Mouse (Mus musculus): ENCODE data around the gene 4930467E23Rik. TPM values are rescaled to one million over a fixed set of nuclear protein-coding genes. Genes with fewer than 3 reads are reported as not detected.
"Not testable (repeated sequence)": the region's sequence is repeated elsewhere in the genome, so short reads cannot be mapped to it uniquely, and the experiment has no call there.

The 4930467E23Rik gene
- polyA plus RNA-seq, 1 experiment from 2014 or later = not detected

DNA sequence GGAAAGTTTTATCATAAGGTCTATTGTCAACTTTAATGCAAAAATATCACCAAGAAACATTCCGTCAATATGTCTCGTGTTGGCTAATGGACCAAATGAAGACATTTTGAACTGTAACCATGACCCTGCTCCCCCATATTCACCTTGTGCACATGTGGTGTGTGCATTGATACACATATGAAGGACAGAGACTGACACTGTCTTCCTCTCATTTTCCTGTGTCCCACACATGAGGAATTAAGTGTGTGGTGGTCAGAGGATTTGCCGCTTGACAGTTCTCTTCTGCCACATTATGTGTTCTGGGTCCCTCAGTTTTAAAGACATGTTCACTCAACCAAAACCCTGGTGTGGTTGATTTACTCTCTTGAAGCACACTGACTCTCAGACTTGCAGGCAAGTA, 11.5 kb upstream of the 4930467E23Rik start:
- H3K27me3 ChIP-seq (ENCODE audit: control insufficient read depth, insufficient read depth, low read length); H3K36me3 ChIP-seq (ENCODE audit: control insufficient read depth, insufficient read depth, low read length); H3K27ac ChIP-seq (ENCODE audit: low read length); H3K4me2 ChIP-seq (ENCODE audit: low read depth, low read length); H3K9ac ChIP-seq (ENCODE audit: low read length); H3K4me1 ChIP-seq (ENCODE audit: control insufficient read depth, insufficient read depth, low read length); H3K4me3 ChIP-seq (replicated peaks; ENCODE audit: low read length); H3K9me3 ChIP-seq (replicated peaks; ENCODE audit: control insufficient read depth, low read length); ATAC-seq (ENCODE audit: insufficient read depth, low FRiP score): not testable (repeated sequence)
- 91% methylated on average over 3 of the region's 3 CpGs for WGBS

DNA sequence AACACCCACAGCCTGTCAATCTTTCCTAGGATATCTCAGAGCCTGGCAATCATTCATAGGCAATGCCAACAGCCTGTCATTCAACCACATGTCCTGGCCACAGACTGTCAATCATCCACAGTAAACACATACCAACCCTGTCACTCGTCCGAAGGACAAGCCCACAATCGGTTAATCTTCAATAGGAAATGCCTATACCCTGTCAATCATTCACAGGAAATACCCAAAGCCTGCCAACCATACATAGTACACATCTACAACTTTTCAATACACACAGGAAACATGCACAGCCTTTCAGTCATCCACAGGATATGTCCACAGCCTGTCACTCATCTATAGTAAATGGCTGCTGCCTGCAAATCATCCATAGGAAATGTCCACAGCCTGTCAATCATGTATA, 9.9 kb upstream of the 4930467E23Rik start:
- H3K9me3 ChIP-seq (replicated peaks; ENCODE audit: control insufficient read depth, low read length); H3K36me3 ChIP-seq (ENCODE audit: control insufficient read depth, insufficient read depth, low read length): not testable (repeated sequence)
- WGBS = 61% methylated on average over 3 of the region's 3 CpGs

DNA sequence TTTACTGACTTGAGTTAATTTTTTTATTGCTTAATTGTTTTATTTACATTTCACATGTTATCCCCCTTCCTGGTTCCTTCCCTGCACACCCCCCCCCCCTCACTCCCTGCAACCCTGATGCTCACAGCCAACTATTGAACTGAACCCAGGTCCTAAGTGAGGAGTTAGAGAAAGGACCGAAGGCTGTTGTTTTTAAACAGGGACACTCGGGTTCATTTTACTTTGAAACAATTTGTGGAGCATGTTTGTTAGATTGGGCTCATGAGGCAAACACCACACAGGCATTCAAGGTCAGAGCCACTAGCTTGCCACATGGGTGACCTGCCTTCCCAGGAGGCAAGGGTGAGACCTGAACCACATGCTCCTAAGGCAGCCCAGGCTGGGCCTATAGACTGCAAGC, 4.5 kb upstream of the 4930467E23Rik start:
- H3K4me3 ChIP-seq (replicated peaks; ENCODE audit: low read length); H3K4me2 ChIP-seq (ENCODE audit: low read depth, low read length); H3K9ac ChIP-seq (ENCODE audit: low read length); ATAC-seq (ENCODE audit: insufficient read depth, low FRiP score); H3K9me3 ChIP-seq (replicated peaks; ENCODE audit: control insufficient read depth, low read length); H3K4me1 ChIP-seq (ENCODE audit: control insufficient read depth, insufficient read depth, low read length); H3K36me3 ChIP-seq (ENCODE audit: control insufficient read depth, insufficient read depth, low read length); H3K27me3 ChIP-seq (ENCODE audit: control insufficient read depth, insufficient read depth, low read length); H3K27ac ChIP-seq (ENCODE audit: low read length): not testable (repeated sequence)
- 53% methylated on average over 2 of the region's 2 CpGs for WGBS

More for the DNA sequence above, 9.9 kb upstream of the 4930467E23Rik start:
- H3K4me2 ChIP-seq (ENCODE audit: low read depth, low read length); H3K27me3 ChIP-seq (ENCODE audit: control insufficient read depth, insufficient read depth, low read length); H3K4me1 ChIP-seq (ENCODE audit: control insufficient read depth, insufficient read depth, low read length); H3K4me3 ChIP-seq (replicated peaks; ENCODE audit: low read length); H3K27ac ChIP-seq (ENCODE audit: low read length); ATAC-seq (ENCODE audit: insufficient read depth, low FRiP score); H3K9ac ChIP-seq (ENCODE audit: low read length): not testable (repeated sequence)

DNA sequence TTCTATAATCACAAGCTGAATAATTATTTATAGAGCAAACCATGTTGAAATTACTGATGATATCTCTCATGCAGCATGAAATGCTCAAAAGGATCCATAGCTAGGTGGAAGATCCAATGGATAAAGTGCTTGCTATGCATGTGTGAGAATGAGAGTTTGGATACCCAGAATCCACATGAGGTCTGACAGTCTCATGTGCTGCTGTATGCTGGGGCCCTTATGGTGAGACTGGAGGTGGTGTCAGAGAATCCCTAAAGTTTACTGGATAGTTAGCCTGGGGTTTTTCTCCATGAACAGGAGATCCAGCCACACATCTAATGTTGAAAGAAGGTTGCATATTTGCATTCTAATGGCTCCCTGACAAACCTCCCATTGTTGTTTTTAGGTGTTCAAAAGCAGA, 22.4 kb downstream of the 4930467E23Rik start:
- not testable (repeated sequence) for H3K4me1 ChIP-seq (ENCODE audit: control insufficient read depth, insufficient read depth, low read length); H3K9ac ChIP-seq (ENCODE audit: low read length); H3K9me3 ChIP-seq (replicated peaks; ENCODE audit: control insufficient read depth, low read length); H3K36me3 ChIP-seq (ENCODE audit: control insufficient read depth, insufficient read depth, low read length); H3K27me3 ChIP-seq (ENCODE audit: control insufficient read depth, insufficient read depth, low read length); H3K4me3 ChIP-seq (replicated peaks; ENCODE audit: low read length); ATAC-seq (ENCODE audit: insufficient read depth, low FRiP score); H3K27ac ChIP-seq (ENCODE audit: low read length); H3K4me2 ChIP-seq (ENCODE audit: low read depth, low read length)

DNA sequence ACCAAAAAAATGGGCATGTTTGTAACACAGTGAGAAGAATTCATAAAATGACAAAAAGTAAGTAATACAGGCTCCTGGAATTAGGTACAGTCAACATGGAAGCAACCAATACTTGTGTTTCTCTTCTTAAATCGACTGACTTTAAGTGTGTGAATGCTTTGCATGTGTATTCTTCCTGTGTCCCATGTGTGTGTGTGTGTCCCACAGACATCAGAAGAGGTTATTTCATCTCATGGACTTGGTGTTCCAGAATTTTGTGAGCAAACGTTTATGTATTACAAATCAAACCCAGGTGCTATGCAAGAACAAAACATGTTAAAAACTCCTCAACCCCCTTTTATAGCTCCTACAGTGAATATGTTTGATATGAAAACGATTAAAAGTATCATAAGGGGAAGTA, 24.8 kb downstream of the 4930467E23Rik start:
- not testable (repeated sequence) for H3K9ac ChIP-seq (ENCODE audit: low read length); H3K4me1 ChIP-seq (ENCODE audit: control insufficient read depth, insufficient read depth, low read length); ATAC-seq (ENCODE audit: insufficient read depth, low FRiP score); H3K27me3 ChIP-seq (ENCODE audit: control insufficient read depth, insufficient read depth, low read length); H3K4me3 ChIP-seq (replicated peaks; ENCODE audit: low read length); H3K27ac ChIP-seq (ENCODE audit: low read length); H3K4me2 ChIP-seq (ENCODE audit: low read depth, low read length); H3K9me3 ChIP-seq (replicated peaks; ENCODE audit: control insufficient read depth, low read length); H3K36me3 ChIP-seq (ENCODE audit: control insufficient read depth, insufficient read depth, low read length)
- WGBS = 73% methylated on average over 2 of the region's 3 CpGs

DNA sequence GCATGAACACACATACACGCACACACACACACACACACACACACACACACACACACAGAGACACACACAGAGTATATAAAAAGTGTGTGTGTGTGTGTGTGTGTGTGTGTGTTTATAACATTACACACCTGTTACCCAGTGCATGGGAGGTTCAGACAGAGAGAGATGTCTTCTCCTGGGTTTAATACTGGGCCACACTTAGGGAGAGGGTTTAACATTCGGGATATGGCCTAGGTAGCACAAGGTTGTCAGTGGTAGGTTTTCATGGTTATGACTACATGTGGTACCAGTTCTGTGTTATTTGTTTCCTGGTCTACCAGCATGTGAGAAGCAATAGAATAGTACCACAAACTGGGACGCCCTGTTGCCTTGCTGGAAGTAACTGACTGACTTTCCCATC, 25.6 kb downstream of the 4930467E23Rik start:
- not testable (repeated sequence) for H3K9me3 ChIP-seq (replicated peaks; ENCODE audit: control insufficient read depth, low read length); ATAC-seq (ENCODE audit: insufficient read depth, low FRiP score); H3K4me3 ChIP-seq (replicated peaks; ENCODE audit: low read length); H3K4me2 ChIP-seq (ENCODE audit: low read depth, low read length); H3K4me1 ChIP-seq (ENCODE audit: control insufficient read depth, insufficient read depth, low read length); H3K27ac ChIP-seq (ENCODE audit: low read length); H3K27me3 ChIP-seq (ENCODE audit: control insufficient read depth, insufficient read depth, low read length); H3K9ac ChIP-seq (ENCODE audit: low read length); H3K36me3 ChIP-seq (ENCODE audit: control insufficient read depth, insufficient read depth, low read length)
- WGBS = 80% methylated on average over 3 of the region's 3 CpGs

DNA sequence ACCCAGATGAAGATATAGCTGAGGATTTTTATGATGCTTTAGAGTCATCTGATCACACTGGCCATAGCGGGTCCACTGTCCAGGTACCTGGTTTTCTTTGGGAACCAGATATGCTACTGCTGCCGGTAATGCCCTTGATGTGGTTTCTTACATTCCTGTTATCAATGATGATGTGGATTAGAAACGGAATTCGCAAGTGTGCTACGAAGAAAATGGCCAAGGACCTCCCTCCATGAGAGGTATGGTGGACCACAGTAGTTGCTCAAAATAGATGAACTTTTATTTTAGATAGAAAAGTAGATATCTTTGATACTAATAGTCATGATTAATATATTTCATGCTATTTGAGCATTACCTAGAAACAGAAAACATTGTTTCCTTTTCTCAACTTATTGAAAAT, 32.3 kb downstream of the 4930467E23Rik start:
- H3K27ac ChIP-seq (ENCODE audit: low read length); H3K9ac ChIP-seq (ENCODE audit: low read length); ATAC-seq (ENCODE audit: insufficient read depth, low FRiP score); H3K4me3 ChIP-seq (replicated peaks; ENCODE audit: low read length); H3K36me3 ChIP-seq (ENCODE audit: control insufficient read depth, insufficient read depth, low read length); H3K9me3 ChIP-seq (replicated peaks; ENCODE audit: control insufficient read depth, low read length); H3K27me3 ChIP-seq (ENCODE audit: control insufficient read depth, insufficient read depth, low read length); H3K4me2 ChIP-seq (ENCODE audit: low read depth, low read length); H3K4me1 ChIP-seq (ENCODE audit: control insufficient read depth, insufficient read depth, low read length): not testable (repeated sequence)
- 84% methylated on average over 5 of the region's 5 CpGs for WGBS

DNA sequence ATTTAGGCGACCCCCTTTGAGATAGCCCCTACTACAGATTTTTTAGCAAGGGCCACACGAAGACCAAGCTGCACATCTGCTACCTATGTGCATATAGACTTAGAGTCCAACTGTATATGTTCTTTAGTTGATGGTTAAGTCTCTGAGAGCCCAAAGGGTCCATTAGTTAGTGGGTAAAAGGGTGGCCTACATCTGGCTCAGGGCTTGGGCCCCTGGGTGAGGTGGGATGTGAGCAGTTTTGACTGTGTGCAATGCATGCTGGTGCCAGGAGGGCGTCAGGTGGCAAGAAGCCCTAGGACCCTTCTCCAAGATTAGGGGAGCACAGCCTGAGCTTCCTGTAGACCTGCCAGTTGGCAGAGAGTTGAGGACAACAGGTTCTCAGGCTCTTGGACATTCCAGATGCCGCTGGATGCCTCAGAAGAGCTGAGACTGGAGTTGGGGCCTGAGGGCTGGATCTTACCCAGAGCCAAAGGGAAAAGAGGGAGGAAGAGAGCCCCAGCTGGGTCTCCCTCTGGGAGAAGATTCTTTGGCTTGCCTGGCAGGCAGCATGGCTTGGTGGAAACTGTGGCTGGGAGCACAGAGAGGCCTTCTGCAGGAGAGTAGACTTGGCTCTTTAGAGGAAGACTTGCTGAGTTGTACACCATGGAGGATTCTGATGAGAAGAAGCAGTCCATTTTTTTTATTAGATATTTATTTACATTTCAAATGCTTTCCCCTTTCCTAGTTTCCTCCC, 33.6 kb downstream of the 4930467E23Rik start:
- not testable (repeated sequence) for H3K36me3 ChIP-seq (ENCODE audit: control insufficient read depth, insufficient read depth, low read length); H3K9ac ChIP-seq (ENCODE audit: low read length); H3K27ac ChIP-seq (ENCODE audit: low read length); H3K27me3 ChIP-seq (ENCODE audit: control insufficient read depth, insufficient read depth, low read length); H3K4me3 ChIP-seq (replicated peaks; ENCODE audit: low read length); H3K9me3 ChIP-seq (replicated peaks; ENCODE audit: control insufficient read depth, low read length); H3K4me1 ChIP-seq (ENCODE audit: control insufficient read depth, insufficient read depth, low read length); H3K4me2 ChIP-seq (ENCODE audit: low read depth, low read length); ATAC-seq (ENCODE audit: insufficient read depth, low FRiP score)
- WGBS = 58% methylated on average over 4 of the region's 4 CpGs

DNA sequence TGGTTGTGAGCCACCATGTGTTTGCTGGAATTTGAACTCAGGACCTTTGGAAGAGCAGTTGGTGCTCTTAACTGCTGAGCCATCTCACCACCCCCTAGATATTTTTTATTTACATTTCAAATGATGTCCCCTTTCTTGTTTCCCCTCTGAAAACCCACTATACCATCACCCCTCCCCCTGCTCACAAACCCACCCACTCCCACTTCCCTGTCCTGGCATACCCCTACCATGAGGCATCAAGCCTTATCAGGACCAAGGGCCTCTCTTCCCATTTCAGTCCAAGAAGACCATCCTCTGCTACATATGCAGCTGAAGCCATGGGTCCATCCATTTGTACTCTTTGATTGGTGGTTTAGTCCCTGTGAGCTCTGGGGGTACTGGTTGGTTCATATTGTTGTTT, 36.2 kb downstream of the 4930467E23Rik start:
- H3K27me3 ChIP-seq (ENCODE audit: control insufficient read depth, insufficient read depth, low read length); H3K27ac ChIP-seq (ENCODE audit: low read length); H3K36me3 ChIP-seq (ENCODE audit: control insufficient read depth, insufficient read depth, low read length); H3K9me3 ChIP-seq (replicated peaks; ENCODE audit: control insufficient read depth, low read length); ATAC-seq (ENCODE audit: insufficient read depth, low FRiP score); H3K4me2 ChIP-seq (ENCODE audit: low read depth, low read length); H3K4me3 ChIP-seq (replicated peaks; ENCODE audit: low read length); H3K9ac ChIP-seq (ENCODE audit: low read length); H3K4me1 ChIP-seq (ENCODE audit: control insufficient read depth, insufficient read depth, low read length): not testable (repeated sequence)

DNA sequence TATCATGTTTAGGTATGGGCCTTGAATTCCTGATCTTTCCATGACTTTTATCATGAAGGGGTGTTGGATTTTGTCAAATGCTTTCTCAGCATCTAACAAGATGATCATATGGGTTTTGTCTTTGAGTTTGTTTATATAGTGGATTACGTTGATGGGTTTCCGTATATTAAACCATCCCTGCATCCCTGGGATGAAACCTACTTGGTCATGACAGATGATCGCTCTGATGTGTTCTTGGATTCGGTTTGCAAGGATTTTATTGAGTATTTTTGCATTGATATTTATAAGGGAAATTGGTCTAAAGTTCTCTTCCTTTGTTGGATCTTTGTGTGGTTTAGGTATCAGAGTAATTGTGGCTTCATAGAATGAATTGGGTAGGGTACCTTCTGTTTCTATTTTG, 44.1 kb downstream of the 4930467E23Rik start:
- H3K27me3 ChIP-seq (ENCODE audit: control insufficient read depth, insufficient read depth, low read length); H3K4me3 ChIP-seq (replicated peaks; ENCODE audit: low read length); H3K4me1 ChIP-seq (ENCODE audit: control insufficient read depth, insufficient read depth, low read length); ATAC-seq (ENCODE audit: insufficient read depth, low FRiP score); H3K4me2 ChIP-seq (ENCODE audit: low read depth, low read length); H3K27ac ChIP-seq (ENCODE audit: low read length); H3K9me3 ChIP-seq (replicated peaks; ENCODE audit: control insufficient read depth, low read length); H3K36me3 ChIP-seq (ENCODE audit: control insufficient read depth, insufficient read depth, low read length); H3K9ac ChIP-seq (ENCODE audit: low read length): not testable (repeated sequence)
- WGBS = 74% methylated on average over 4 of the region's 4 CpGs

Measured in stomach, embryonic 16.5 days (tissue).